Mouse (Mus musculus): ENCODE data around the gene Foxa1. TPM values are rescaled to one million over a fixed set of nuclear protein-coding genes. Genes with fewer than 3 reads are reported as not detected.

The Foxa1 gene
- polyA plus RNA-seq (2012) = 0.04 and 0.32 TPM in 2 replicates

DNA sequence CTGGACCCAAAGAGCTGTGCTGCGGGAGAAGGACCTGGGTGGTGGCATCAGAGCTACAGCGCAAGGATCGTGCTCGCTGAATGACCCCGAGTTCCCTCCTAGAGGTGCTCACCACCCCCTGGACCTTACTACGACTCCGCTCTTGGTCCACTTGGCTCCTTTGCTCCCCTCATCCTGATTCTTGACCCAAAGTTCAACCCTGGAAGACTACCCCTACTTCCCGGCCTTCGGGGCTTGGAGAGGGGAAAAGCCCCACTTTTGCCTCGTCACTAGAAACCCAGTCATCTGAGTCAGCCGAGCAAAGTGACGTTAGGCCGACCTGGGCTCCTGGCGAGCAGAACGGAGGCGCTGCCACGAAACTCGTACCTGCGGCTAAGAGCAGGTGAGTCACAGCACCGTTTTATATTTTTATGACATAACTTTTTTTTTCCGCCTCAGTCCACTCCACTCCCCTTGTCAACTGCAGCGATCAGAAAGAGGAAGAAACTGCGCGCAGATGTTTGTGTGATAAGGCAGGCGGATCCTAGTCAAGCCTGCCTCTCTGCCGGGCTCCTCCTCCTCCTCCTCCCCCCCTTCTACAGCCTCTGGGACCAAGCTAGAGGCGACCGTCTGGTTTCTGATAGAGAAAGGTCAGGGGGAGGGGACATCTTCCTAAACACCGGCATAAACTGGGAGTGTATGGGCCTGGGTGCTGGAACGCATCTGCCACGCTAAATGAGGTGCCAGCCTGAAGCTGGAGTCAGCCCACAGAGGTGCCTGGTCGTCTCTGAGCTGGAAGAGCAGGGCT lies at the start of gene Foxa1:
Gene Foxa1, minus strand, starts transcription at position 502 of the 787 bp plus-strand sequence.

DNA sequence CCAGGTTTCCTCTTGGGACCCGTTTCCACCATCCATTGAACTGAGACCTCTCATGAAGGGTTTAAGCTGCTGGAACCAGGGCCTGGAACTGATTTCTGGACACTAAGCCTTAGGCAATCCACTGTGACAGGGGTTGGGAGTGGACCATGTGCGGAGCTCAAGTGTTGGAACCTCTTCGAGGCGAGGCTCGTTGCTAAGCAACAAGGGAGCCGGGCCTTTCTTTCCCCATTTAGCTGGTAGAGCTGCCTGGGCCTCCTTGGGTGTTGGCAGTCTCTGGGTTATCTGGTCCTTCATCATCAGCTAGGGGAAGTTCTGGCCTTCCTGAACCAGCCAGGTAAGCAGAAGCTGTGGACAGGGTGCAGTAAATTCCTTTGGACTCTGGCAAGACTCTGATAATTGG lies 17.2 kb upstream of the Foxa1 start, which contains the start of gene Ttc6:
Gene Ttc6, plus strand, starts transcription at position 205 of the 400 bp plus-strand sequence.

Other genes starting within 250 kb of the Foxa1 start
- gene Ttc6, start 17.2 kb upstream of the Foxa1 start, polyA plus RNA-seq (2012) = not detected in 2 replicates

All from megakaryocyte-erythroid progenitor cell, adult 5 weeks (primary cell).